Mouse (Mus musculus) heart, postnatal 0 days (tissue): ENCODE data around the gene Myo15b.

Source experiments
- CTCF ChIP-seq: IDR thresholded peaks from 2 replicates; pipeline ENCODE4 v1.5.1; 2016; ENCODE audit warnings: antibody characterized with exemption, control low read depth, low read depth
- EP300 ChIP-seq: IDR thresholded peaks from 2 replicates; pipeline ENCODE4 v1.6.1; 2016; ENCODE audit warnings: antibody characterized with exemption, low read depth

- TF ChIP-seq CTCF (no peak), EP300 (no peak)
These were observed 18.5 kb upstream of the Myo15b start for GRCm38 (mm10) chr11:115839732-115840131.
